Mouse (Mus musculus) mesoderm, embryonic 11.5 days (tissue): ENCODE results near the gene Nudt2.
"Not testable (repeated sequence)": the region's sequence is repeated elsewhere in the genome, so short reads cannot be mapped to it uniquely, and the experiment has no call there.

Experiments used
- DNase-seq: peaks from one replicate; pipeline ENCODE4 v3.0.0-alpha.2; 2012; ENCODE audit warnings: low read depth, low spot score

Gene Nudt2

DNA sequence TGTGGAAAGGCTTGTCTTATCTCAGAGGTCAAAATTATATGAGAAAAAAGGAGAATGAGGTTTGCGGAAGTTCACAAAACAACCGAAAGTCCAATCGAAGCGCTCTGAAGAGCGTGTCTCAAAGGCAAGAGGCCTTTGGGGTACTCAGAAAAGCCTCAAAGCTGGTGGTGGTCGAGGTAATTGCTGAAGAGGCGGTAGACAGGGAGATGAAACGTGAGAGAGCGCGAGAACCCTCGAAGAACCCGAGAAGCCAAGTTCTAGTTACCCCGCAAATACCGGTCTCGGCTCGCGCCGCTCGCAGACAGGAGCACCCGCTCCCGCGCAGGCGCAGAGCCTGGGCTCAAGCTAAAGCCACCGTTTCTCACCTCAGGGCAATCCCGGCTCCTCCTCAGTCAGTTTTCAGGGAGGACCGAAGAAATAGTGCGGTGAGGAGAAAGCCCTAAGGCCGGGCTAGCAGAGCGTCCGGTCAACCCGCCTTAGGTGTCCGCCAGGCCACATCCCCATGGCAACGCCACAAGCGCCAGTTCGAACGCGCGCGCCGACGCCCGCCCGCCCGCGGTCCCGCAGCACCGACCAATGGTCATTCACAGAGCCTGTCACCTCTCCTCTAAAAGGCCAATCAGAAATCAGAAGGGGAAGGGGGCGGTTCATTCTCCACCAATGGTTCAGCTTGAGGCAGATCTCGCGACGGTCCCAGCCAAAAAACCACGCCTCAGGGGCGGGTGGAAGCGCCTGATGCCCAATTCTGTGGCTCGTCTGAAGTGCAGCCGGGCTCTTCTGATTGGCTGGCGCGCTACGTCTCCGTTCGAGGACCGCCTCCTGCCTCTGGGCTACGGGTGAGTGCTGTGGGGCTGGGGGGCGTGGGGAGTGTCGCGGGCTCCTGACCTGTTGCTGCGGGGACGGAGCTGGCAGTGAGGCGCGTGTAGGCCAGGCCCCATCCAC, at the start of gene Nudt2, which contains the start of gene Kif24:
TSS of gene Nudt2 (plus strand) at position 807 of the 942 bp plus-strand sequence.
TSS of gene Kif24 (minus strand) at position 543 of the 942 bp plus-strand sequence.
- DNase-seq = peak; percentile 99

DNA sequence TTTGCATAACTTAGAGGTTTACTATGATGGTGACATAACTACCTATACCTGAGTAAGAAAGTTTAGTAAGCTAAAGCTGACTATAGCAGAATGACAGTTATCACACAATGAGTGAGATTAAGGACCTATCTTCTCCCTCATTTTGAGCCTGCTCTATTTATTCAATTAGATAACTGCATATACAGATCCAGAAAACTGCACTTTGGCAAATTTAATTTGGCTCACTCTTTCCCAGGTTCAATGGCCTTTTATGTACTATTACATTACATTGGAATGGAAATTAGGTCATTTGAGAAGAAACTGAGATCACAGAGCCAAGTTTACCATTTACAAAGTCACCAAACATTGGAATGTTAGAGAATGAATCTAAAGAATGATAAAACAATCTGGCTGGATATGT, 48.0 kb upstream of the Nudt2 start:
- no peak for DNase-seq

DNA sequence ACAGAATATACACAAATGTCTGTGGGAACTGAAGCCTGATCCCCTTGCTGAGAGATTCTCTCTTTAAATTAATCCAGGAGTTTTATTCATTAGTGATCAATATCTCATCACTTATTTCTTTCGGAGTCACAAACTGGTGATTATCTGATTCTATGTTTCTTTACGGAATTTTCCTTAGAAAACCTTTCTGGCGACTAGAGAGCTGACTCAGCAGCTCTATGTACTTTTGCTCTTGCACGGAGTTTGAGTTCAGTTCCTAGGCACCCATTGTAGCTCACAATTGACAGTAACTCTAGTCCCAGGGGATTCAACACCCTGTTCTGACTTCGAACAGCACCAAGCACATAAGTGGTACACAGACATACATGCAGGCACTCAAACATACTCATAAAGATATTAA, 26.0 kb upstream of the Nudt2 start:
- DNase-seq = no peak

DNA sequence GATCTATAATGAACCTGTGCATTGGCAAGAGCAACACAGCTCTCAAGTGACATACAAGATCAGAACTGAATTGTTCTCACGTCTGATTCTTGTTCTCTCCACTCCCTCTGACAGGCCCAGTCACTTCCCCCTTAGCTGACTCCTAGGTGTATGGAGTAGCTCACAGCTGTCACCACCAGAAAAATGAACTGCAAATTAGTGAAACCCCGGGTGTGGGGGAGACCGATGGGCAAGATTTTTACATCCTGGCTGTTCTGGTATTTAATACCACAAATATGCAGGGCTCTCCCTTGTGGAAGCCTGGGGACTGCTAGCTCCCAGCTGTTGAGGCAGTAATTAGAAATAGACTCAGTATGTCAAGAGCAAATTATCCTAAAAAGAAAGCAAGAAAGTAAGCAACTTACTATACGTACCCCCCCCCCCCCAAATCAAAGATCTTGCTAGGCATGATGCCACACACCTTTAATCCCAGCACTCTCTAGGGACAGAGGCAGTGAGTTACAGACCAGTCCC, 22.1 kb upstream of the Nudt2 start:
- no peak for DNase-seq

DNA sequence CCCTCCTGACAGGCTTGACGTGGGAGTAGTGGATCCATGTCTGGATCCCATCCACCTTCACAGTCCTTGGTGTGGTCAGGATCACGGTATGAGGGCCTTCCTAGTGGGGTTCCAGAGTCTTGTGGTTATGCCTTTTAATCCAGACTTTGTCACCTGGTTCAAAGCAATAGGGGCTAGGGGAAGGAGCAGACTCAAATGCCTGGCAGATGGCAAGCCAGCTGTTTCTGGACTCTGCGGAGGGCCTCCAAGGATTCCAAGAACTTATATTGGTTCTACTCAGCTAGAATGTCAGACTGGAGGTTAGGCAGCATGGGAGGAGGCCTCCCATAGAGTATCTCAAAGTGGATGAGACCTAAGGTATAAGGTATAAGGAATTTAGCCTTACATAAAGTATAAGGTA, 17.4 kb upstream of the Nudt2 start:
- DNase-seq = no peak

DNA sequence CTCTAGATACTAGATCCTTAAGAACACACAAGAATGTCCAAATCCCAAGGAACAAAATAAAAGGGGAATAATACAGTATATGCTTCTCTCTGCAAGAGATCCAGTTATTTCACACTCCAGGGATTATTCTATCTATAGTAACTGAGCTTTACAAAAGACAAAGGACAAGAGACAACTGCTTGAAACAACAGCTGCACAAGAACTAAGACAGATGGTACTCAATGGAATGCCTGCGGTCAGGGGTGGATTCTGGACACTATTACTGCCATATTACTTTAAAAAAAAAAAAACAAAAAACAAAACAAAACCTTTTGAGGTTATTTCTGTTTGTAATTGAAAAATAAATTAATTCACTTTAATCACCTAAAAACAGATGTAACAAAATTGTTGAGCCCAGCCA, 4.3 kb upstream of the Nudt2 start:
- DNase-seq = no peak

DNA sequence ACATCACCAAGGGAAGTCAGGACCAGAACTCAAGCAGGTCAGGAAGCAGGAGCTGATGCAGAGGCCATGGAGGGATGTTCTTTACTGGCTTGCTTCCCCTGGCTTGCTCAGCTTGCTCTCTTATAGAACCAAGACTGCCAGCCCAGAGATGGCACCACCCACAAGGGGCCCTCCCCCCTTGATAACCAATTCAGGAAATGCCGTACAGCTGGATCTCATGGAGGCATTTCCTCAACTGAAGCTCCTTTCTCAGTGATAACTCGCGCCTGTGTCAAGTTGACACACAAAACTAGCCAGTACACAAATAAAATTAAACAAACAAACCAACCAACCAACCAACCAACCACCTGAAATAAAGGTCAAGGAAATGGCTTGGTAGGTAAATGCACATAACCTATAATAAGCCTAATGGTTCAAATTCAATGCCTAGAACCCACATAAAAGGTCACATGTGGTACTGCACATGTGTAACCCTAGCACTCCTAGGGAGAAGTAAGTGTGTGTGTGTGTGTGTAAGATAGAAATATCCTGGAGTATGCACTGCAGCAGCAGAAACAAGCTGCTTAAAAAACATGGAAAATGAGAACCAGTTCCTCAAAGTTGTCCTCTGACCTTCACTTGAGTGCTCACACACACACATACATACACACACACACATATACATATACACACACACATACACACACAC, 1.8 kb upstream of the Nudt2 start:
- DNase-seq = not testable (repeated sequence)

DNA sequence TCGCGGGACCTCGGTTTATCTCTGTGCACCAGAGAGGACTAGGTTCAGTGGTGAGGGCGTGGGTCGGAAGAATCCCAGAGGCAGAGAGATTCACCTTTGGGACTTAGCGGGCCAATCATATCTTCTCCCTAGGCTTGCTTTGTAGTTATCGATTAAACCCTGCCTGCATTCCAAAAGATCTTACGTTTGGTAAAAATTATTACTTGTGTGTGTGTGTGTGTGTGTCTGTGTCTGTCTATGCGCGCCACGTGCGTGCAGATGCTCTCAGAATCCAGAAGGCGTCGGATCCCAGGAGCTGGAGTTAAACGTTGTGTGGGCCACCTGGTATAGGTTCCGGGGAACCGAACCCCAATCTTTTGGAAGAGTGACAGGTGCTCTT, 325 bp downstream of the Nudt2 start:
- no peak for DNase-seq

DNA sequence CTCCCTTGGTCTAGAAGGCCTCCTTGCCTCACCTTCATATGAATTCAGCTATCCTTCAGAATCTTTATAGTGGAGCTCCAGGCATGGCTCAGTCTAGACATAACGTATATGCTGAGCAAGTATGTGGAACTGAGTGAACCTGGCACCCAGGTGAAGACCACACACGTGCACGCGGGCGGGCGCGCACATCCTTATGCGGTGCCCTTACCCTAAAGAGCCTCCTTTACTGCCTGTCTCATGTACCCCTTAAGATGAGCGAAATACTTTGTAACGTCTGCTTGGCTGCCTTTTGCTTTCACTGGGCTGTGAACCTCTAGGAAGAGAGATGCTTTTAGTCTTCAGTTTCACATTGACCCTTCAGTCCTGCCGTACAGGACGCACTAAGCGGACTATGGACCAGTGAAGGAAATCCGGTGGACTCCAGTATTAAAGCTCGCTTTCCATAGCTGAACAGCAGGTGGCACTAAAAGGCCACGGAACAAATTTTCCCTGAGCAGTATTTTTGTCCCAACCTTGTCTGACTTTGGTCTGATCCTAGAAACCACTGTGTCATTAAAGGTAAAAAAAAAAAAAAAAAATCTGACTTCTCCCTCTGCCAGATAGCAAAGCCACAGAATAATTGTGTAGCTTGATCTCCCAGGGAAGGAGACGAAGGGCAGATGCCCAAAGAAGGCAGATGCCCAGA, 3.6 kb downstream of the Nudt2 start:
- DNase-seq = peak; percentile 62

DNA sequence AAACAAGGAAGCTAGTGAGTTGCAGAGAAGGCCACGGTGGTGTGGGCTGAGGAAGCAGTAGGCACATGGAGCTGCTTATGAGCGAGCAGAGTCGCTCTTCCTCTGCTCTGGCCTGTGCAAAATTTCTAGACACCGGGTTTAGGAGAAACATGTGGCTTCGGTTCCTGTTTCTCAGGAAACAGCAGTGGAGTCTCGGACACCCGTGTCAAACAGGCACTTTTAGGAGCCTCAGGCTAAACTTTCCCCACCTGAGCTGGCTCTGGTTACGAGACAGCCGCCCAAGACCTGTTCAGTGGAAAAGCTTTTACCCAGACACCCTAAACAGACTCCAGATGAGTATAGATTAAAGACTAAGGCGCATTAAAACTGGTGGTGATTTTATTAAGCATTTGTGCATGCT, 4.2 kb downstream of the Nudt2 start:
- DNase-seq = no peak

DNA sequence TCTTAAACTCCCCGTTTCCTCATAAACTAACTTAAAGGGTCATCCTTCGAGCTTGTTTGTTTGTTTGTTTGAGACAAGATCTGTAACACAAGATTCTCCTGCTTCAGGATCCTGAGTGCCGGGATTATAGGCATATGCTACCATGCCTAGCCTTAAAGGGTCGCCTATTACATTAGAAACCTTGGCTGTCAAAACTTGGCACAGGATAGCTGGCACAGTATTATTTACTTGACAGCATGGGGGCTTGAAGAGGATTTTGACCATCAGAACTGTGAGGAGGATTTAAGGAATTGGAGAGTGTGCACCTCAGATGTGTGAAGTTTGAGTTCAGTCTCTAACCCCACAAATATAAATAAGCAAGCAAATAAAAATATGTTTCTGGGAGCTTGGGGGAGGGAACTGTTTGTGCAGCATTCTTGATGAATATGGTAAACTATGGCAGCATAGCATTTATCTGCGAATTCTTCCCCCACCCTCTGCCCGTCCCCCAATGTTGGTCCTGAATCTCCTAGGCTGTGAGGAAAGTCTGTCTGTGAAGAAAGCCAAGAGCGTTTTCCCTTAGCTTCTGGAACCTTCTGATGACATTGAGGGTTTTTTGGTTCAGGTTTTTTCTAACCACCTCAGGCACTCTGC, 5.2 kb downstream of the Nudt2 start:
- DNase-seq = no peak

DNA sequence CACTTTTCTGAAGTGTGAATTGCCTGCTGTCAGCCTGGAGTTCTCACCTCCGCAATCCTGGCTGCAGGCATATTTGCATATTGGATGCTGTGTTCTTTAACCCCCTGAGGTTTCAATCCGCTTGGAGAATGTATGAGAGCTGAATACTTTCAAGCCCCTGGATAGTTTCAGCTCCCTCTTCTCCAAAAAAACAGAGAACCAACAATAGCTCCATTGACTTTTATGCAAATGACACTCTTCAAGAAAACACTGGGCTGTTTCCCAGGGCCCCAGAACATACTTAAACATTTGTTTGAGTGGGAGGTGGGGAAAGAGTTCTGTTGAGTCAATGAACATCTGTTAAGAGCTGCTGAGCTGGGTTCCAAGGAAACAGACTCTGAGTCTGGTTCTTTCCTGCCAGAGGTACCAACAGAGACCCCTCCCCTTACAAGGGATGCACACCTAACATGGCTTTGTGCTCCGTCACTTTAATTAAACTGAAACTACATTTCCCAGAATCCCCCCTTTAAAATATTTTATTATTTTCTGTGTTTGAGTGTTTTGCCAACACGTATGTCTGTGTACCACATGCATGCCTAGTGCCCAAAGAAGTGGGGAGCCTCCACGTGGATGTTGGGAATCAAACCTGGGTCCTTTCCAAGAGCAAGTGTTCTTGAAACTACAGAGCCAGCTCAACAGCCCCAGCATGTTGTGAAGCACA, 5.9 kb downstream of the Nudt2 start:
- DNase-seq = peak; percentile 49

DNA sequence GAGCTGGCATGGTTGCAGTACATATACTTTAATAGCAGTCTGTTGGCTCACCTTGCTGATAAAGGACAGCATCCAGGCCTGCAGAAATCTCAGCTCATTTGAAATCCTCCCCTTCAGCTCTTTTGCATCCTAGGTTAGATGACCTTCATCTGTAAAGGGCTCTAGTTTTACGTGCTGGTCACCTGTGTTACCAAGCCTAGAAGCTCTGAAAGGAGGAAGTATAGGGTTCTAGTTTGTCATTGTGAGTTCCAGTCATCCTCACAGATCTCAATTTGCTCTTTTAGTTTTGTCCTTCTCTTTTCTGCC, 6.4 kb downstream of the Nudt2 start:
- no peak for DNase-seq

DNA sequence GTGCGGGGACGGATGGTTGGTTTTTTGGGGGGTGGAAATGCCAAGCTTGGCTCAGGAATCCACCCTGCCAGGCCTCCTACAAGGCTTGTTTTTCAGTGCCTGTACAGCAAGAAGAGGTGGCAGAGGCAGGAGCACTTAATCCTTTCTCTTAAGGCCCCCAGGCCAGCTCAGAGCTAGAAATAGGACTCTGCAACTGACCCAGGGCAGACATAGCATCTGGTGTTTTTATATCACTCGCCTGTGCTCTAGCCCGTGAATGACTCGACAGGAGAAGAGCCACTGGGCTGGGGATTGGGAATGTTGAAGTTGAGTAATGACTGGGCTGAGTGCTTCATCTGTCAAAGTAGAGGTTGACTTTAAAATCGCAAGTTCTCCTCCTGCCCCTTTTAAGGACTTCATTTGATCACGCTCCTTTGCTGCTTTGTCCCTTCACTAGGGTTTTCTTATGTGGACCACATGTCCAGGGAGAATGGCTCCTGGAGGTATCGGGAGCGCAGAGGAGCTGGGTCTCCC, 12.8 kb downstream of the Nudt2 start:
- DNase-seq = no peak

DNA sequence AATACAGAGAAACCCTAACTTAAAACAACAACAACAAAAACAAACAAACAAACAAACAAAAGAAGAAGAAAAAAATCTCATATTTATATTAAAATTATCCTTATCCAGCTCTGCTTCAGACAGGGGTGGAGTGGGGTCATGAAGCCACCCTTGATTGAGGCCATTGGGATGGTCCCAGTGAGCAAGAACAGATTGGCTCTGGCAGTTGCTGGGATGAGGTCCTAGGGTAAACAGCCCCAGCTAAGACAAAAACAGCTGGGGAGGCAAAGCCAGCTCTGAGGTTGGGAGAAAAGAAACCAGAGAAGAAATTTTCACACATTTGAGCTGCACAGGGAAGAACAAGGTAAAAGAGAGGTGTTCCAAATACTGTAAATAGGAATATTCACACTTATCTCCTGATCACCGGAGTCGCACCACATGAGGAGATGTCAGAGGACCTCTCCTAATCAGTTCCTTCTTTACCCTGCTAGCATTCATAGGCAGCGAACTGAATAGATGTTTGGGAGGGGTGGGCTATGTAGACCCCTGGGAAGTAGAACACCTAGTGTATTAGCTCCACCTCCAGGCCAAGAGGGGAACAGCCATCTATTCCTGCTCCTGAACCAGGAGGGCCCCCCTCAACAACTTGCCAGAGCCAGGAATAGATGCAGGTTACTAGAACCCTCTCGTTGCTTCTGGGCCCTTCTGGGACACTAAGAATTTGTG, 14.0 kb downstream of the Nudt2 start:
- no peak for DNase-seq

DNA sequence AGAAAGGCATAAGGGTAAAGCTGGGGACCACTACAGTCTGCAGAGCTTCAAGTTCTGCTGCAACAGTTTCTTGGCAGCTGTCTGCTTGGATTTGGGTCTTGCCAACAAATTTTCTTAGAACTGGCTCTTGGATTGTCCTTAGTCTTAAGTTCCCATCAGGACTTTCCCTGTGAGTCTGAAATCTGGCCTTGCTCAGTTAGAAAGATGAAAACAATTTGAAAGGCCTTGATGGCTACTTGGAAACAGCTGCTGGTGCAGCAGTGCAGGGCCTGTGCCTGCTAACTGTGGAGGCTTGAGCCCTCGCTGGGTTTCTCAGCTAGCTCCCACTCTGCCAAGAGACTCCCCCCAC, 14.5 kb downstream of the Nudt2 start:
- no peak for DNase-seq

DNA sequence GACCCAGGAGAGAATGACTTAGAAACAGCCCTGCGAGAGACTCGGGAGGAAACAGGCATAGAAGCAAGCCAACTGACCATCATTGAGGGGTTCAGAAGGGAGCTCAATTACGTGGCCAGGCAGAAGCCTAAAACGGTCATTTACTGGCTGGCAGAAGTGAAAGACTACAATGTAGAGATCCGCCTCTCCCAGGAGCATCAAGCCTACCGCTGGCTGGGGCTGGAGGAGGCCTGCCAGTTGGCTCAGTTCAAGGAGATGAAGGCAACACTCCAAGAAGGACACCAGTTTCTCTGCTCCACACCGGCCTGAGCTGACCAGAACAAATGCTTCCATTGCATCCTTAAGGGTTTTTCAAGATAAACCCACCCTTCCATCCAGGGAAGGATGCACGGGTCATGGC, 15.3 kb downstream of the Nudt2 start:
- DNase-seq = no peak

DNA sequence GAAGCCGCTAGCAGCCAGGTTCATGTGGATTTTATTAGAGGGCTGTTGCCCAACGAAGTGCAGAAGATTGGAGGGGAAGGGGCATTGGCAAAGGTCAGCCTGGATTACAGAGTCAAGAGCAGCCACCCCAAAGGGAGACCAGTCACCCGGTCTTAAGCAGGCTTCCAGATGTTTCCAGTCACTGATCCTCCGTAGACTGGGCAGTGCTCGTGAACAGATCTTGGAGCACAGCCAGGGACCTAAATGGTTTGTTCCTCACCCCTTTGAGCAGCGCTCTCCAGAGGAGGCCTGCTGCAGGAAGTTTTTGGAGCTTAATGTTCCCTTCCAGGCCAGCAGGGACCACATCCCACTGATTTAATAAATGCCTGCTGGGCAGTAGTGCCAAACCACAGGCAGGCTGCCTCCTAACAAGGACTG, 16.7 kb downstream of the Nudt2 start:
- peak; percentile 20 for DNase-seq

DNA sequence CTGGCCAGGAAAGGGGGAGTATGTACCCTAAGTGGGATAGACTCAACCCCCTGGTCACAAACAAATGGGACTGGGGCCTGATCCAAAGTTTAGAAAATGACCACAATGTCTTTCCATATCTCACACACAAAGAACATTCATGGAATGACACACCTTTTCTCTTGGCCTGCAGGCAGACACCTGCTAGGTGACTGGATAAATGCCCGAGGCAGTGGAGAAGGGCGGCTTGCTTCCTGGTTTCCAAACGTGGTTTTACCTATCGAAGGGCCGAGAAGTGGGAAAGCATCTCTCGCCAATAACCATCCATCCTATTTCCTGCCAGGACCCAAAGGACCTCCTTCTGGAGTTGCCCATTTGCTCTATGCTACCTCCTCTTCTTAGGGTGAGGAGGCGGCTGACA, 28.0 kb downstream of the Nudt2 start:
- no peak for DNase-seq

DNA sequence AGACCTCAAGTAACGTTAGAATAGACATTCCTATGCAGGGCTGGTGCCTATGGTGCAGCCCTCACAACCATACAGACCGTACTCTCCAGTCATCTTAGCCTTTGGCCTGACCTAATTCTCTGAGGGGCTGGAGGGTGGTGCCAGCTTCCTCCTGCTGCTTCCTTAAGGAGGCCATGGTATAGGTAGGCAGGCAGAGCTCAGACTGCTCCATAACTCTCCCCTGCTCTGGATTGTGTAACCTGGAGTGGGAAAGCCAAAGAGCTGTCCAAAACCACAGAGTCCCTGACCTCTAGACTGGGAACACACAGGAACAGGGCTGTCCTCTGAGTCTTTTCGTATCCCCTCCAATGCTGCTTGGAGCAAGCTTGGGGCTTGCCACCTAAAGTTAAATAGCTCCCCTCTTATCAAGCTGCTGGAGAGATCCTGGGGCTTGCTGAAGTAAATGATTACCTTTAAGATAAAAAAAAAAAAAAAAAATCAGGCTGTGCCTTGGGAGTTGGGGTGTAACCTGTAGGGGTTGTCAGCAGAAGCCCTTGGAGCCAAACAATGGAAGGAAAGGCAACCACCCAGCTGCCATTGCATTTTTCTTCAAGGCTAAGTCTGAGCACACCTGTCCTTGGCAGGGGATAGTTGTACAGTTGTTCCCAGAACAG, 28.6 kb downstream of the Nudt2 start:
- no peak for DNase-seq
